Mouse (Mus musculus) right cerebral cortex, adult 2 months (tissue): ENCODE measurements around the gene H2-DMb1.
A peak's percentile ranks its signal among the peaks of the same experiment; 100 is the strongest.
"Not testable (repeated sequence)": the region's sequence is repeated elsewhere in the genome, so short reads cannot be mapped to it uniquely, and the experiment has no call there.

ENCODE experiments used
- DNase-seq, 2 experiments: peaks; one replicate each; pipeline ENCODE4 v3.0.0; 2021 to 2022; ENCODE audit warnings: low spot score in 2 of 2

The H2-DMb1 gene

GRCm38 (mm10) chr17:34143461-34143860, 9.4 kb upstream of the H2-DMb1 start:
- no peak for DNase-seq

GRCm38 (mm10) chr17:34144221-34144620, 8.7 kb upstream of the H2-DMb1 start:
- DNase-seq = not testable (repeated sequence)

- no peak for DNase-seq
Observed at GRCm38 (mm10) chr17:34144960-34145371, 7.9 kb upstream of the H2-DMb1 start.

GRCm38 (mm10) chr17:34155534-34155933, 2.7 kb downstream of the H2-DMb1 start:
- DNase-seq = no peak

- DNase-seq = peak in 1 of 2 experiments; percentile 8
Observed at GRCm38 (mm10) chr17:34164202-34164895, 11.5 kb downstream of the H2-DMb1 start.

- DNase-seq = no peak
Observed at GRCm38 (mm10) chr17:34165033-34165730, 12.3 kb downstream of the H2-DMb1 start.

GRCm38 (mm10) chr17:34169279-34169678, 16.4 kb downstream of the H2-DMb1 start:
- DNase-seq = peak in 1 of 2 experiments; percentile 26

GRCm38 (mm10) chr17:34170487-34170876, 17.6 kb downstream of the H2-DMb1 start:
- no peak for DNase-seq

GRCm38 (mm10) chr17:34170877-34171498, 18.1 kb downstream of the H2-DMb1 start:
- peak; percentile 91 to 92 for DNase-seq

- no peak for DNase-seq
Observed at GRCm38 (mm10) chr17:34172528-34172927, 19.7 kb downstream of the H2-DMb1 start.

- DNase-seq = no peak
Observed at GRCm38 (mm10) chr17:34174075-34174474, 21.2 kb downstream of the H2-DMb1 start.

GRCm38 (mm10) chr17:34177179-34177578, 24.3 kb downstream of the H2-DMb1 start:
- no peak for DNase-seq

GRCm38 (mm10) chr17:34179019-34179418, 26.1 kb downstream of the H2-DMb1 start:
- DNase-seq = no peak

- no peak for DNase-seq
Observed at GRCm38 (mm10) chr17:34179913-34180859, 27.3 kb downstream of the H2-DMb1 start.

- DNase-seq = no peak
Observed at GRCm38 (mm10) chr17:34183564-34184219, 30.8 kb downstream of the H2-DMb1 start.

GRCm38 (mm10) chr17:34185526-34185925, 32.7 kb downstream of the H2-DMb1 start:
- DNase-seq = no peak

- DNase-seq = no peak
Observed at GRCm38 (mm10) chr17:34186885-34187260, 34.0 kb downstream of the H2-DMb1 start.

GRCm38 (mm10) chr17:34187261-34187916, 34.5 kb downstream of the H2-DMb1 start, which contains the start of the genes Tap1 and Psmb9:
Gene Tap1, plus strand, starts transcription at chr17:34187553.
Gene Psmb9, minus strand, starts transcription at chr17:34187764.
- DNase-seq = peak; percentile 96 to 97

GRCm38 (mm10) chr17:34188010-34188409, 35.1 kb downstream of the H2-DMb1 start:
- DNase-seq = no peak

- DNase-seq = no peak
Observed at GRCm38 (mm10) chr17:34188986-34189385, 36.1 kb downstream of the H2-DMb1 start.
